Mouse (Mus musculus) liver, embryonic 14.5 days (tissue): Measurements from ENCODE around the gene Tmem120b. TPM values are rescaled to one million over a fixed set of nuclear protein-coding genes. Genes with fewer than 3 reads are reported as not detected.

Experiments used
- ATAC-seq: fragments of 200-750 bp; cut with Nextera tagmentation; 2 replicates; pipeline ENCODE4 v1.8.0; 2017; ENCODE audit warnings: moderate number of reproducible peaks, mild to moderate bottlenecking, moderate library complexity; ENCODE audit not compliant: insufficient read depth
- DNase-seq, 3 experiments: peaks; one replicate each; pipeline ENCODE4 v3.0.0-alpha.2; 2012 to 2013; ENCODE audit warnings: low read depth in 3 of 3, low spot score in 3 of 3
- H3K27ac ChIP-seq: fragments of 300-500 bp; sonication (generic); 2 replicates; pipeline ENCODE4 v1.5.1; 2014; ENCODE audit warnings: moderate library complexity, mild to moderate bottlenecking, control low read depth, inconsistent platforms
- H3K27me3 ChIP-seq: fragments of 300-500 bp; sonication (generic); 2 replicates; pipeline ENCODE4 v1.6.1; 2014; ENCODE audit warnings: mild to moderate bottlenecking, low read length, moderate library complexity; ENCODE audit not compliant: control insufficient read depth, insufficient read depth
- H3K36me3 ChIP-seq: fragments of 300-500 bp; sonication (generic); replicated peaks from 2 replicates; pipeline ENCODE4 v1.6.1; 2014; ENCODE audit warnings: low read depth; ENCODE audit not compliant: control insufficient read depth, insufficient read depth
- H3K4me1 ChIP-seq, 2 experiments: fragments of 200-500 bp in 1 of 2; fragments of 300-500 bp in 1 of 2; sonication (generic) in 1 of 2; replicated peaks; 2 replicates each; pipeline ENCODE4 v1.6.1; 2012 to 2014; ENCODE audit warnings: antibody characterized with exemption in 1 of 2, inconsistent platforms in 1 of 2, low read length in 1 of 2; ENCODE audit not compliant: control insufficient read depth in 2 of 2, insufficient read depth in 2 of 2
- H3K4me2 ChIP-seq: fragments of 300-500 bp; sonication (generic); 2 replicates; pipeline ENCODE4 v1.6.1; 2014; ENCODE audit warnings: low read depth, mild to moderate bottlenecking, control low read depth, moderate library complexity
- H3K4me3 ChIP-seq, 2 experiments: fragments of 200-500 bp in 1 of 2; fragments of 300-500 bp in 1 of 2; sonication (generic) in 1 of 2; 2 replicates each; pipeline ENCODE4 v1.5.1; 2012 to 2014; ENCODE audit warnings: low read depth in 2 of 2, low read length in 2 of 2, mild to moderate bottlenecking in 2 of 2, control low read depth in 1 of 2, inconsistent platforms in 1 of 2, moderate library complexity in 1 of 2; ENCODE audit not compliant: insufficient read depth in 1 of 2
- H3K9ac ChIP-seq: fragments of 300-500 bp; sonication (generic); replicated peaks from 2 replicates; pipeline ENCODE4 v1.6.1; 2014; ENCODE audit warnings: mild to moderate bottlenecking, control low read depth, moderate library complexity
- H3K9me3 ChIP-seq: fragments of 300-500 bp; sonication (generic); 2 replicates; pipeline ENCODE4 v1.6.1; 2016; ENCODE audit warnings: low read length, mixed read lengths; ENCODE audit not compliant: control insufficient read depth
- CTCF ChIP-seq: IDR thresholded peaks from 2 replicates; pipeline ENCODE4 v1.5.1; 2016; ENCODE audit warnings: antibody characterized with exemption, low read depth, control low read depth
- EP300 ChIP-seq: IDR thresholded peaks from 2 replicates; pipeline ENCODE4 v1.6.1; 2016; ENCODE audit warnings: antibody characterized with exemption, low read depth
- WGBS: fragments of 180-500 bp; shearing (Covaris S2); extraction: QIAGEN DNeasy Blood & Tissue Kit; methylation state at CpG from one replicate; pipeline ENCODE4 v1.1.7; 2014; ENCODE audit not compliant: insufficient replicate concordance; 5-methylcytosine and 5-hydroxymethylcytosine counted together
- polyA plus RNA-seq, 2 experiments: library from polyadenylated mRNA; depleted of rRNA in 1 of 2; stranded (reverse) in 1 of 2; unstranded in 1 of 2; fragments of >200 nt; fragmentation: Nextera tagmentation in 1 of 2; extraction: Ambion mirVana in 1 of 2; gene quantifications; 2 replicates each; pipeline versions ENCODE4 v1.2.1 to v1.2.3; 2012 to 2014

Gene Tmem120b
- polyA plus RNA-seq, 2 experiments: 18.1 to 19.0 TPM

- H3K27ac ChIP-seq: no peak overlapping the region
- no peak for TF ChIP-seq EP300
- peak; percentile 30 for TF ChIP-seq CTCF
- ATAC-seq (no peak), DNase-seq (no peak)
- 78% methylated on average over 3 of the region's 3 CpGs for WGBS
- H3K4me3 ChIP-seq: no peak overlapping the region
- H3K9me3 ChIP-seq: no peaks in the 10 kb centered on the region
- H3K4me1 ChIP-seq: peaks cover 9 to 19% of the 10 kb centered on the region in 2 experiments
- no peak overlapping the region for H3K9ac ChIP-seq
- no peak overlapping the region for H3K4me2 ChIP-seq
- H3K27me3 ChIP-seq: no peaks in the 10 kb centered on the region
- no peaks in the 10 kb centered on the region for H3K36me3 ChIP-seq
Measured at GRCm38 (mm10) chr5:123031312-123031711, 36.9 kb upstream of the Tmem120b start.

- no peak for ATAC-seq
- TF ChIP-seq EP300: no peak
- TF ChIP-seq CTCF: no peak
- WGBS: 61% methylated on average over 7 of the region's 7 CpGs
Measured at GRCm38 (mm10) chr5:123033646-123034160, 34.5 kb upstream of the Tmem120b start.

GRCm38 (mm10) chr5:123035089-123035488, 33.1 kb upstream of the Tmem120b start:
- H3K4me1 ChIP-seq: peaks cover 14 to 24% of the 10 kb centered on the region in 2 experiments
- DNase-seq (no peak), ATAC-seq (peak; percentile 60)
- peak overlapping the region; percentile 0; the same call in 1 of the 2 replicates for H3K9ac ChIP-seq
- H3K4me2 ChIP-seq: peak overlapping the region; percentile 4
- no peak for TF ChIP-seq CTCF
- no peak for TF ChIP-seq EP300
- H3K36me3 ChIP-seq: no peaks in the 10 kb centered on the region
- no peak overlapping the region for H3K4me3 ChIP-seq
- peak overlapping the region; percentile 0 for H3K27ac ChIP-seq
- no peaks in the 10 kb centered on the region for H3K9me3 ChIP-seq
- 75% methylated on average over 4 of the region's 4 CpGs for whole genome bisulfite sequencing
- no peaks in the 10 kb centered on the region for H3K27me3 ChIP-seq

More at GRCm38 (mm10) chr5:123033646-123034160, 34.5 kb upstream of the Tmem120b start:
- no peak for DNase-seq
- Histone ChIP-seq H3K4me1 (peaks cover 11 to 17% of the 10 kb centered on the region in 2 experiments), H3K9ac (no peak overlapping the region), H3K9me3 (no peaks in the 10 kb centered on the region), H3K4me2 (no peak overlapping the region), H3K4me3 (no peak overlapping the region), H3K27me3 (no peaks in the 10 kb centered on the region), H3K27ac (no peak overlapping the region), H3K36me3 (no peaks in the 10 kb centered on the region)

GRCm38 (mm10) chr5:123035564-123035963, 32.7 kb upstream of the Tmem120b start:
- no peaks in the 10 kb centered on the region for H3K36me3 ChIP-seq
- peak overlapping the region; percentile 37; the same call in 1 of the 2 replicates for H3K9ac ChIP-seq
- H3K4me1 ChIP-seq: peaks cover 14 to 26% of the 10 kb centered on the region in 2 experiments
- ATAC-seq: peak; percentile 69
- H3K9me3 ChIP-seq: no peaks in the 10 kb centered on the region
- peak in 2 of 3 experiments; percentile 60 to 62 for DNase-seq
- H3K4me2 ChIP-seq: peak overlapping the region; percentile 34
- 22% methylated on average over 6 of the region's 6 CpGs for WGBS
- no peak for TF ChIP-seq EP300
- TF ChIP-seq CTCF: no peak
- no peak overlapping the region for H3K4me3 ChIP-seq
- H3K27me3 ChIP-seq: no peaks in the 10 kb centered on the region
- H3K27ac ChIP-seq: peak overlapping the region; percentile 10; the same call in 1 of the 2 replicates

DNA sequence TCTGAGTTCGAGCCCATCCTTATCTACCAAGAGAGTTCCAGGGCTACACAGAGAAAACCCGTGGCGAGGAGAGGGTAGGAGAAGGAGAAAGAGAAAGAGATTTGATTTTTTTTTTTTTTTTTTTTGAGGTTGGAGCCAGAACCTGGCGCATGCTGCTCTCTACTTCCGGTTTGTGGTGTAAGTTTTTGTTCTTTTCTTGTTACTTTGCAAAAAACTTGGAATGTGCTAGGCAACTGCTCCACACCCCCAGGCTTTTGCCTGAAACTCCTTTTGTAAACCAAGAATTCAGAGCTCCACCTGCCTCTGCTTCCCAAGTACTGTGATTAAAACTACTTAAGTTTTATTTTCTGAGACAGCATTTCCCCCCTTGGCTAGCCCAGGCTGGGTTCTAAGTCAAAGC, 30.1 kb upstream of the Tmem120b start:
- TF ChIP-seq CTCF: no peak
- no peak for TF ChIP-seq EP300
- H3K4me3 ChIP-seq: no peak overlapping the region
- no peak overlapping the region for H3K4me2 ChIP-seq
- no peaks in the 10 kb centered on the region for H3K36me3 ChIP-seq
- H3K9ac ChIP-seq: no peak overlapping the region
- H3K27me3 ChIP-seq: no peaks in the 10 kb centered on the region
- WGBS: 48% methylated on average over 5 of the region's 5 CpGs
- no peak for ATAC-seq
- no peak for DNase-seq
- peaks cover 14 to 33% of the 10 kb centered on the region in 2 experiments for H3K4me1 ChIP-seq
- no peak overlapping the region for H3K27ac ChIP-seq
- H3K9me3 ChIP-seq: no peaks in the 10 kb centered on the region
